Mouse (Mus musculus): ENCODE data around the gene Fam193a.

Fam193a gene

GRCm38 (mm10) chr5:34369341-34370021 is at the start of gene Fam193a:
Gene Fam193a (plus strand): TSS chr5:34369933.
- peak; percentile 86 to 93 for DNase-seq (ENCODE audit: low read depth in 1 of 2, low spot score in 2 of 2)

GRCm38 (mm10) chr5:34321236-34321635 is 48.5 kb upstream of the Fam193a start:
- DNase-seq (ENCODE audit: low read depth in 1 of 2, low spot score in 2 of 2), result no peak

GRCm38 (mm10) chr5:34325286-34325685 is 44.4 kb upstream of the Fam193a start:
- no peak for DNase-seq (ENCODE audit: low read depth in 1 of 2, low spot score in 2 of 2)

GRCm38 (mm10) chr5:34326249-34326691 is 43.5 kb upstream of the Fam193a start:
- DNase-seq (ENCODE audit: low read depth in 1 of 2, low spot score in 2 of 2), result no peak

- DNase-seq (ENCODE audit: low read depth in 1 of 2, low spot score in 2 of 2), result no peak
Observed at GRCm38 (mm10) chr5:34326875-34327576, 42.7 kb upstream of the Fam193a start.

GRCm38 (mm10) chr5:34330136-34330535 is 39.6 kb upstream of the Fam193a start:
- DNase-seq (ENCODE audit: low read depth in 1 of 2, low spot score in 2 of 2), result no peak

GRCm38 (mm10) chr5:34334081-34334480 is 35.7 kb upstream of the Fam193a start:
- no peak for DNase-seq (ENCODE audit: low read depth in 1 of 2, low spot score in 2 of 2)

- peak in 1 of 2 experiments; percentile 3 for DNase-seq (ENCODE audit: low read depth in 1 of 2, low spot score in 2 of 2)
Observed at GRCm38 (mm10) chr5:34335539-34336096, 34.1 kb upstream of the Fam193a start.

GRCm38 (mm10) chr5:34336097-34336774 is 33.5 kb upstream of the Fam193a start, which contains the start of gene Rnf4:
Gene Rnf4 (plus strand): TSS chr5:34336289.
- DNase-seq (ENCODE audit: low read depth in 1 of 2, low spot score in 2 of 2), result peak; percentile 94 to 96

- DNase-seq (ENCODE audit: low read depth in 1 of 2, low spot score in 2 of 2), result peak; percentile 29 to 57
Observed at GRCm38 (mm10) chr5:34336775-34337450, 32.8 kb upstream of the Fam193a start.

GRCm38 (mm10) chr5:34340246-34340645 is 29.5 kb upstream of the Fam193a start:
- no peak for DNase-seq (ENCODE audit: low read depth in 1 of 2, low spot score in 2 of 2)

GRCm38 (mm10) chr5:34352084-34352631 is 17.6 kb upstream of the Fam193a start:
- DNase-seq (ENCODE audit: low read depth in 1 of 2, low spot score in 2 of 2), result no peak

- DNase-seq (ENCODE audit: low read depth in 1 of 2, low spot score in 2 of 2), result no peak
Observed at GRCm38 (mm10) chr5:34360261-34360660, 9.5 kb upstream of the Fam193a start.

GRCm38 (mm10) chr5:34363115-34363514 is 6.6 kb upstream of the Fam193a start:
- DNase-seq (ENCODE audit: low read depth in 1 of 2, low spot score in 2 of 2), result no peak

GRCm38 (mm10) chr5:34368551-34369290 is 1.0 kb upstream of the Fam193a start:
- DNase-seq (ENCODE audit: low read depth in 1 of 2, low spot score in 2 of 2), result no peak

GRCm38 (mm10) chr5:34370022-34370823 is 490 bp downstream of the Fam193a start:
- DNase-seq (ENCODE audit: low read depth in 1 of 2, low spot score in 2 of 2), result no peak

GRCm38 (mm10) chr5:34370840-34371239 is 1.1 kb downstream of the Fam193a start:
- DNase-seq (ENCODE audit: low read depth in 1 of 2, low spot score in 2 of 2), result no peak

GRCm38 (mm10) chr5:34372141-34372540 is 2.4 kb downstream of the Fam193a start:
- DNase-seq (ENCODE audit: low read depth in 1 of 2, low spot score in 2 of 2), result no peak

GRCm38 (mm10) chr5:34372541-34372940 is 2.8 kb downstream of the Fam193a start:
- no peak for DNase-seq (ENCODE audit: low read depth in 1 of 2, low spot score in 2 of 2)

Measured in monocyte, adult 2 months (primary cell).